In genomic region chr5:137686127-137686790, GRCm38 (mm10) we compare ENCODE assay signal across 1 mouse cellular context.
TF ChIP-seq lines count a peak whose summit lies in the region.

No protein-coding gene starts in this region.

TF ChIP-seq in MEL, 35 proteins besides CTCF, POLR2A, EP300 and RAD21 (continued from another document):
- TF ChIP-seq MEF2A (IDR thresholded peaks at IDR 0.05; ENCODE audit: extremely low read depth, insufficient replicate concordance, low read depth, low read length, poor library complexity, severe bottlenecking) (no peak), USF2 (IDR thresholded peaks at IDR 0.05; ENCODE audit: borderline replicate concordance in 1 of 2, insufficient read depth in 1 of 2, low read depth in 1 of 2, low read length in 2 of 2) (no peak), ZKSCAN1 (IDR thresholded peaks at IDR 0.05; ENCODE audit: low read depth, low read length) (no peak), POLR2AphosphoS2 (IDR thresholded peaks at IDR 0.05; ENCODE audit: low read length) (peak; percentile 88), ELF1 (IDR thresholded peaks at IDR 0.05; ENCODE audit: low read depth, low read length) (peak; percentile 27; the same call in 1 of the 2 replicates), RCOR1 (IDR thresholded peaks at IDR 0.05; ENCODE audit: low read depth, low read length) (peak; percentile 72), GATA1 (IDR thresholded peaks at IDR 0.05; ENCODE audit: low read depth, low read length) (peak; percentile 95), BHLHE40 (IDR thresholded peaks at IDR 0.05; ENCODE audit: borderline replicate concordance, low read depth, low read length) (no peak)
